Mouse (Mus musculus) C2C12 (cell line): ENCODE data around the gene Kifc3. TPM values are rescaled to one million over a fixed set of nuclear protein-coding genes. Genes with fewer than 3 reads are reported as not detected.

ENCODE experiments used
- H3K27me3 ChIP-seq: one replicate; pipeline ENCODE4 v1.6.1; 2011; ENCODE audit not compliant: control insufficient read depth, insufficient read depth, insufficient read length
- H3K36me3 ChIP-seq: one replicate; pipeline ENCODE4 v1.6.1; 2011; ENCODE audit not compliant: control insufficient read depth, insufficient read depth
- H3K4me3 ChIP-seq: one replicate; pipeline ENCODE4 v1.5.1; 2011; ENCODE audit warnings: mild to moderate bottlenecking, control low read depth; ENCODE audit not compliant: poor library complexity, insufficient read depth, severe bottlenecking
- H3K79me2 ChIP-seq: one replicate; pipeline ENCODE4 v1.6.1; 2011; ENCODE audit not compliant: control insufficient read depth, insufficient read depth
- H3K79me3 ChIP-seq: one replicate; pipeline ENCODE4 v1.6.1; 2011; ENCODE audit warnings: low read depth, control low read depth
- H3ac ChIP-seq: one replicate; pipeline ENCODE3; 2011; ENCODE audit warnings: low read depth; ENCODE audit not compliant: control insufficient read depth, insufficient read length
- CEBPB ChIP-seq: IDR thresholded peaks from one replicate; pipeline ENCODE4 v1.6.1; 2011; ENCODE audit warnings: low read depth, mild to moderate bottlenecking, control low read depth, moderate library complexity
- CTCF ChIP-seq: IDR thresholded peaks from one replicate; pipeline ENCODE4 v1.5.1; 2011; ENCODE audit not compliant: control insufficient read depth, insufficient read depth, insufficient read length
- FOSL1 ChIP-seq: IDR thresholded peaks from one replicate; pipeline ENCODE4 v1.8.0; 2011; ENCODE audit warnings: mild to moderate bottlenecking, low read length; ENCODE audit not compliant: poor library complexity, insufficient read depth, severe bottlenecking
- MAX ChIP-seq: IDR thresholded peaks from one replicate; pipeline ENCODE4 v1.6.1; 2011; ENCODE audit warnings: mild to moderate bottlenecking, control low read depth
- MYOD1 ChIP-seq: IDR thresholded peaks from one replicate; pipeline ENCODE4 v1.6.1; 2011; ENCODE audit warnings: low read depth; ENCODE audit not compliant: control insufficient read depth, insufficient read length
- MYOG ChIP-seq: IDR thresholded peaks from one replicate; pipeline ENCODE4 v1.6.1; 2011; ENCODE audit not compliant: control insufficient read depth, insufficient read length; ENCODE audit errors: extremely low read depth
- USF1 ChIP-seq: IDR thresholded peaks from one replicate; pipeline ENCODE4 v1.6.1; 2011; ENCODE audit warnings: low read depth, mild to moderate bottlenecking, control low read depth, moderate library complexity
- long read RNA-seq, 2 experiments: library from polyadenylated mRNA; unstranded; transcript quantifications; one replicate each; pipeline ENCODE4 v2.0.0; 2019 to 2020
- polyA plus RNA-seq: library from polyadenylated mRNA; unstranded; fragments of >200 nt; fragmentation: generic; extraction: Trizol; gene quantifications from one replicate; pipeline ENCODE4 v1.2.1, GENCODE M21; 2012; ENCODE audit warnings: missing spikeins

Kifc3 gene
- 13.8 TPM for polyA plus RNA-seq
- long read RNA-seq, experiment 1, partial matches to known transcripts: 6 of 15 reads
- long read RNA-seq, experiment 1, other reads (novel, unspliced or antisense): 5 of 15 reads
- long read RNA-seq, experiment 2, transcript Kifc3-201 (20 exons, 3,277 nt): major isoform, 57 of 173 reads
- long read RNA-seq, experiment 2, partial matches to known transcripts: 14 of 173 reads
- long read RNA-seq, experiment 2, other reads (novel, unspliced or antisense): 102 of 173 reads

DNA sequence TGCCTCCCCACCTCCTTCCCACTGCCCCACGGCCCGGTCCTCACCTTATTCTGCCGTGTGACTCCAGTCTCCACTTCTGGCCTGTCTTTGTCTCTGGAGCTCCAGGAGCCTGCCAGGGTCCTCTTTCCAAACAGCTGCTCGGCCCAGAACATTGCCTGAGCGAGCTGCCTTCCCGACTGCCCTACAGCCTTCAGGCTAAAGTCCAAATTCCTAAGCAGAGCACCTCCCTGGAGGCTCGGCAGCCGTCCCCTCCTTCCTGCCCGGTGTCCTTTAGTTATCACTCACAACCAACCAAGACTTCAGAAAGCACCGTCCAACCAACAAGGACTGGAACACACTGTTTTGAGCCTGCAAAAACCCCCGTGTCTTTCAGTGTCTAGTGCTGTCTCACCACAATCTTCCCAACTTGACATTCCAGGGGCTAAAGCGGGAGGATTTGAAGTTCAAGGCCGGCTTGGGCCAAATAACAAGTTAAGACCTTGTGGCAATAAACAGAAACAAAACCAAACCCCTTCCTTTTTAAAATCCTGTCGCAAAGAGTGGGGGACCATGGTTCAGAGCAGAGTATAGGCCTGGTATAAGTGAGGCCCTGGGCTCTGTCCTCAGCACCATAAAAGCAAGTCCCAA, at the start of gene Kifc3:
Gene Kifc3 (minus strand): TSS at position 164 of the 627 bp plus-strand sequence.
- Histone ChIP-seq H3K36me3 (no peaks in the 10 kb centered on the region), H3K27me3 (no peaks in the 10 kb centered on the region), H3K79me2 (no peaks in the 10 kb centered on the region), H3ac (no peak within 1 kb of the TSS), H3K4me3 (no peak within 1 kb of the TSS), H3K79me3 (no peaks in the 10 kb centered on the region)
- no peak for TF ChIP-seq MAX

DNA sequence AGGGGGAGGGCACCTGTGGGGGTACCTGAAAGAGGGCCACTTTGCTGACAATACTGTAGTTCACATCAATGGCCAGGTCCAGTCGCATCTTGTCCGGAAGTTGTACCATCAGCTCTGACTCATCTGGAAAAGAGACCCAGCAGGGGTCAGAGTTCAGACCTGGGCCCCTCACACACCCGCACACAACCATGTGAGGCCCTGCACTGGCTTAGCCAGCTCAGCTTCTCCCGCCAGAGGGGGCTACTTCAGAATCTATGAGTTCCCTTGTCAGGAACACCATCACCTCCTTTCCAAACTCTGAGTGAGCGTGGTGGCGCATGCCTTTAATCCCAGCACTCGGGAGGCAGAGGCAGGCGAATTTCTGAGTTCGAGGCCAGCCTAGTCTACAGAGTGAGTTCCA, 49.4 kb upstream of the Kifc3 start:
- Histone ChIP-seq H3K4me3 (no peak overlapping the region), H3K27me3 (no peaks in the 10 kb centered on the region), H3K79me3 (no peaks in the 10 kb centered on the region), H3ac (no peak overlapping the region), H3K79me2 (no peaks in the 10 kb centered on the region), H3K36me3 (no peaks in the 10 kb centered on the region)
- TF ChIP-seq USF1: no peak
- TF ChIP-seq CTCF: no peak
- TF ChIP-seq MAX: no peak
- TF ChIP-seq MYOD1: no peak
- TF ChIP-seq FOSL1: no peak
- TF ChIP-seq MYOG: no peak
- no peak for TF ChIP-seq CEBPB

DNA sequence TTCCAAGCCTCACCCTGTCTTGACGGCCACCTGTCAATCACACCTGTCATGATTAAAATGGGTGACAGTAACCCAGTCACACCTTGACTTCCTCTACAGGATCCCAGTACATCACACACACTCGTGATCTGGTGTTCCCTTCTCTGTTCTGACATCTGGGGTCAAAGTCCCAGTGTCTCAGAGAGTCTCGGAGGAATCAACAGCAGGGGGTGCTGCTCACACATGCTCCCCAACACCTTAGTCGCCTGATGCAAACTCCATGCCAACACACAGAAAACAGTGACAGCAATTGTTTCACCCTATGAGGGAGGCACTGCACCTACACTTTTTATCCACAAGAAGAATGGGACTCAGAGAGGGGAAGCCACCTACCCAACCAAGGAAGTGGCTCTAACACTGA, 47.2 kb upstream of the Kifc3 start:
- Histone ChIP-seq H3ac (no peak overlapping the region), H3K4me3 (no peak overlapping the region), H3K79me3 (no peaks in the 10 kb centered on the region), H3K79me2 (no peaks in the 10 kb centered on the region), H3K27me3 (no peaks in the 10 kb centered on the region), H3K36me3 (no peaks in the 10 kb centered on the region)
- no peak for TF ChIP-seq MAX
- no peak for TF ChIP-seq FOSL1
- no peak for TF ChIP-seq CEBPB
- TF ChIP-seq MYOG: no peak
- no peak for TF ChIP-seq MYOD1
- no peak for TF ChIP-seq USF1
- TF ChIP-seq CTCF: no peak

DNA sequence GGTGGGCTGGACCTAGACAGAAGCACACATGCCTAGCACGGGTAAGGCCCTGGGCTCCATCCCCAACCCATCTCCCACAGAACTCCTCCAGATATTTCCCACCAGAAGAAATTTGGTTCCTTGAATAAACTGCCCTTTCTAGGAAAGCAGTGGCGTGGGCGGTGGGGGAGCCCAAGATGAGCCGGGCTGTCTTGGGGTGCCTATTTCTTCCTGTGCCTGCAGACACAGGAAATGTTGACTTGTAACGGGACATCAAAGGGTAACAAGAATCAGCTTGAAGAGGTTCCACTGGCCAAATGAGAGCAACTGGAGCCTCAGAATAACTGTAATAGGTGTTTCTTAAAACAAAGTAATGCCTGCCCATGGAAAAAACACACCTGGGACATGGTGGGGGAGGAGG, 44.7 kb upstream of the Kifc3 start:
- H3K27me3 ChIP-seq: no peaks in the 10 kb centered on the region
- TF ChIP-seq MAX (no peak), CTCF (no peak)

DNA sequence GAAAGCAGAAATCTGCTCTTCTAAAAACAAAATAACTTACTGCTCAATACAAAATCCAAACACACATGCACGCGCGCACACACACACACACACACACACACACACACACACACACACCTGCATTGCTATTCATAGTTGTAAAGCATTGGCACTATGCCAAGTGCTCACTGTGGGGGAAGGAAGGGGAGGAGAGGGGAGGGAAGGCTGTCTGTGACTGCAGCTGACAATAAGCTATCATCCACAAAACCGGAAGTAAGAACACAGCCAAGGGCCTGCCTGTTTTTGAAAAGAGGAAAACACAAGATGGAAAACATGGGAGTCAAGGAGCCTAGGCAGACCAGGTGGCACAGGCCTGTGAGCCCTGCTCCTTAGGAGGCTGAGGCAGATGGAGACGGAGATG, 42.6 kb upstream of the Kifc3 start:
- H3ac ChIP-seq: no peak overlapping the region
- TF ChIP-seq CTCF: no peak
- no peak for TF ChIP-seq FOSL1
- no peaks in the 10 kb centered on the region for H3K36me3 ChIP-seq
- no peak overlapping the region for H3K4me3 ChIP-seq
- no peaks in the 10 kb centered on the region for H3K27me3 ChIP-seq
- H3K79me3 ChIP-seq: no peaks in the 10 kb centered on the region
- no peaks in the 10 kb centered on the region for H3K79me2 ChIP-seq

More for the DNA sequence above, 44.7 kb upstream of the Kifc3 start:
- no peaks in the 10 kb centered on the region for H3K79me3 ChIP-seq
- no peak overlapping the region for H3ac ChIP-seq
- no peaks in the 10 kb centered on the region for H3K79me2 ChIP-seq
- no peak overlapping the region for H3K4me3 ChIP-seq
- H3K36me3 ChIP-seq: no peaks in the 10 kb centered on the region

DNA sequence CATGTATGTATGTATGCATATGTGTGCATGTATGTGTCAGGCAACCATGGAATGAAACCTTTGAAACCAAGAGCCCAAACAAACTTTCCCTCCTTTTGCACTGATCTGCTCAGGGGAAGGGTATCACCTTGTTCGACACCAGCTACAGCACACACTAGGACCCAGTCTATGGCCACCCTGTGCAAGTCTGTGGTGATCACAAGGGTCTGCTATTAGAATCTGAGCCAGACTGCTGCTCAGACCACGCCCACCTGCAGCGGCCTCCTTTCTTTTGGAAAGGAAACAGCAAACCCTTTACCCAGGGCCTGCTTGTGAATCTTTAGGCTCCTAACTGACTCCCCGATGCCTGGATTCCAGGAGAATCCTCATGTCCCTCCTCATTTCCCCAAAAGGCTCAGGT, 41.2 kb upstream of the Kifc3 start:
- Histone ChIP-seq H3K27me3 (no peaks in the 10 kb centered on the region), H3K79me3 (no peaks in the 10 kb centered on the region), H3K79me2 (no peaks in the 10 kb centered on the region), H3K4me3 (no peak overlapping the region), H3K36me3 (no peaks in the 10 kb centered on the region), H3ac (no peak overlapping the region)
- TF ChIP-seq MYOD1 (no peak), MYOG (no peak), CEBPB (no peak), FOSL1 (no peak), USF1 (no peak), MAX (no peak), CTCF (no peak)
